Mouse (Mus musculus): ENCODE data around the gene Mrps12.

DNA sequence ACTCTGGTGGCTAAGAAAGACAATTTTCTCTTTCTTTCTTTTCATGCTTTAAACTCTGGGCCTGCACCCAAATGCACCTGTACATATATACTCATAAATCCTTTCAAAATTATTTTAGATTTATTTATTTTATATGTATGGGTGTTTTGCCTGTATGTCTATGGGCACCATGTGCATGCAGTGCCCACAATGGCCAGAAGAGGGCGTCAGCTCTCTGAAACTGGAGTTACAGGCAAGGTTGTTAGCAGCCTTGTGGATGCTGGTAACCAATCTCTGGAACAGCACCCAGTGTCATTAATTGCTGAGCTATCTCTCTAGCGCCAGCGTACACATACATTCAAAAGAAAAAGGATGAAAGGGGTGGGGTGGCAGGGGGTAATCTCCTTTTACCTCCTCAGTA is 30.7 kb downstream of the Mrps12 start:
- TF ChIP-seq POLR2AphosphoS2 (IDR thresholded peaks at IDR 0.05; ENCODE audit: low read length) (no peak), MYC (IDR thresholded peaks at IDR 0.05; ENCODE audit: low read depth, low read length) (no peak), POLR2A (IDR thresholded peaks at IDR 0.05; ENCODE audit: control insufficient read depth in 1 of 2, insufficient read depth in 1 of 2, low read depth in 1 of 2, low read length in 2 of 2, poor library complexity in 1 of 2) (no peak)
